Mouse (Mus musculus) kidney, embryonic 16.5 days (tissue): ENCODE data around the gene Mtmr11. TPM values are rescaled to one million over a fixed set of nuclear protein-coding genes. Genes with fewer than 3 reads are reported as not detected.
A peak's percentile ranks its signal among the peaks of the same experiment; 100 is the strongest.
"Not testable (repeated sequence)": the region's sequence is repeated elsewhere in the genome, so short reads cannot be mapped to it uniquely, and the experiment has no call there.

Source experiments
- ATAC-seq: fragments of 200-750 bp; cut with Nextera tagmentation; 2 replicates; pipeline ENCODE4 v1.8.0; 2017; ENCODE audit warnings: moderate TSS enrichment; ENCODE audit not compliant: low FRiP score, low TSS enrichment
- H3K27ac ChIP-seq: fragments of 300-500 bp; sonication (generic); 2 replicates; pipeline ENCODE4 v1.5.1; 2014; ENCODE audit warnings: low read length
- H3K27me3 ChIP-seq: fragments of 300-500 bp; sonication (generic); 2 replicates; pipeline ENCODE4 v1.6.1; 2014; ENCODE audit warnings: low read length, control low read depth, mixed read lengths; ENCODE audit not compliant: insufficient read depth
- H3K36me3 ChIP-seq: fragments of 300-500 bp; sonication (generic); 2 replicates; pipeline ENCODE4 v1.6.1; 2014; ENCODE audit warnings: low read length, control low read depth, mixed read lengths; ENCODE audit not compliant: insufficient read depth
- H3K4me1 ChIP-seq: fragments of 300-500 bp; sonication (generic); 2 replicates; pipeline ENCODE4 v1.6.1; 2014; ENCODE audit warnings: low read length, control low read depth, mixed read lengths; ENCODE audit not compliant: insufficient read depth
- H3K4me2 ChIP-seq: fragments of 300-500 bp; sonication (generic); replicated peaks from 2 replicates; pipeline ENCODE4 v1.6.1; 2014; ENCODE audit warnings: low read depth, low read length
- H3K4me3 ChIP-seq: fragments of 300-500 bp; sonication (generic); 2 replicates; pipeline ENCODE4 v1.5.1; 2014; ENCODE audit warnings: mild to moderate bottlenecking, low read length
- H3K9ac ChIP-seq: fragments of 300-500 bp; sonication (generic); replicated peaks from 2 replicates; pipeline ENCODE4 v1.6.1; 2014; ENCODE audit warnings: low read length
- H3K9me3 ChIP-seq: fragments of 300-500 bp; sonication (generic); 2 replicates; pipeline ENCODE4 v1.6.1; 2016; ENCODE audit warnings: low read length, control low read depth
- WGBS: fragments of 180-500 bp; shearing (Covaris S2); extraction: QIAGEN DNeasy Blood & Tissue Kit; methylation state at CpG from one replicate; pipeline ENCODE4 v1.1.7; 2014; 5-methylcytosine and 5-hydroxymethylcytosine counted together
- polyA plus RNA-seq: library from polyadenylated mRNA; unstranded; fragments of >200 nt; fragmentation: Nextera tagmentation; extraction: Ambion mirVana; gene quantifications from 2 replicates; pipeline ENCODE4 v1.2.1, GENCODE M21; 2015

The Mtmr11 gene
- polyA plus RNA-seq, 1 experiment from 2014 or later = 30.8 TPM

GRCm38 (mm10) chr3:96170276-96170675 is 8.5 kb downstream of the Mtmr11 start:
- Histone ChIP-seq H3K27ac (peak overlapping the region; percentile 98), H3K9ac (0 out of 2 replicates have a peak overlapping the region, but pooled peaks have one; percentile 10), H3K4me1 (peaks cover 27% of the 10 kb centered on the region), H3K36me3 (peaks cover 21% of the 10 kb centered on the region), H3K9me3 (no peaks in the 10 kb centered on the region), H3K4me2 (no peak overlapping the region), H3K4me3 (no peak overlapping the region), H3K27me3 (no peaks in the 10 kb centered on the region)
- WGBS = 92% methylated on average over 4 of the region's 4 CpGs
- ATAC-seq = no peak

GRCm38 (mm10) chr3:96170976-96171545 is 9.3 kb downstream of the Mtmr11 start:
- peaks cover 27% of the 10 kb centered on the region for H3K36me3 ChIP-seq
- 56% methylated on average over 10 of the region's 10 CpGs for WGBS

GRCm38 (mm10) chr3:96171583-96172196 is 9.9 kb downstream of the Mtmr11 start:
- peaks cover 27% of the 10 kb centered on the region for H3K4me1 ChIP-seq
- peak overlapping the region; percentile 89 for H3K4me3 ChIP-seq
- H3K36me3 ChIP-seq = peaks cover 34% of the 10 kb centered on the region
- H3K27me3 ChIP-seq = no peaks in the 10 kb centered on the region
- ATAC-seq = peak; percentile 14
- H3K4me2 ChIP-seq = peak overlapping the region; percentile 75
- H3K9me3 ChIP-seq = no peaks in the 10 kb centered on the region
- H3K27ac ChIP-seq = peak overlapping the region; percentile 98
- H3K9ac ChIP-seq = peak overlapping the region; percentile 93
- 13% methylated on average over 18 of the region's 18 CpGs for whole genome bisulfite sequencing

More at GRCm38 (mm10) chr3:96170976-96171545, 9.3 kb downstream of the Mtmr11 start:
- H3K4me2 ChIP-seq = peak overlapping the region; percentile 75
- H3K4me3 ChIP-seq = peak overlapping the region; percentile 89
- H3K4me1 ChIP-seq = peaks cover 27% of the 10 kb centered on the region
- no peaks in the 10 kb centered on the region for H3K9me3 ChIP-seq
- peak overlapping the region; percentile 98 for H3K27ac ChIP-seq
- no peaks in the 10 kb centered on the region for H3K27me3 ChIP-seq
- H3K9ac ChIP-seq = peak overlapping the region; percentile 93
- no peak for ATAC-seq

- WGBS = under 1% methylated on average over 58 of the region's 58 CpGs
- Histone ChIP-seq H3K36me3 (peaks cover 37% of the 10 kb centered on the region), H3K27ac (peak within 1 kb of the TSS; percentile 98), H3K9ac (peak within 1 kb of the TSS; percentile 93), H3K4me2 (peak within 1 kb of the TSS; percentile 93), H3K4me1 (peaks cover 27% of the 10 kb centered on the region), H3K9me3 (no peaks in the 10 kb centered on the region), H3K4me3 (peak within 1 kb of the TSS; percentile 89), H3K27me3 (no peaks in the 10 kb centered on the region)
- ATAC-seq = peak; percentile 93
Observed at GRCm38 (mm10) chr3:96172197-96173178, 10.7 kb downstream of the Mtmr11 start, which contains the start of gene Sf3b4. Gene Sf3b4 (plus strand): TSS chr3:96172332.

- Histone ChIP-seq H3K4me3 (peak overlapping the region; percentile 89), H3K9me3 (no peaks in the 10 kb centered on the region), H3K36me3 (peaks cover 43% of the 10 kb centered on the region), H3K9ac (peak overlapping the region; percentile 93), H3K27ac (0 out of 2 replicates have a peak overlapping the region, but pooled peaks have one; percentile 98), H3K4me1 (peaks cover 27% of the 10 kb centered on the region), H3K4me2 (peak overlapping the region; percentile 93), H3K27me3 (no peaks in the 10 kb centered on the region)
- 36% methylated on average over 7 of the region's 7 CpGs for WGBS
- no peak for ATAC-seq
Observed at GRCm38 (mm10) chr3:96173185-96173584, 11.4 kb downstream of the Mtmr11 start.

GRCm38 (mm10) chr3:96174042-96174441 is 12.2 kb downstream of the Mtmr11 start:
- H3K4me3 ChIP-seq, H3K4me2 ChIP-seq, H3K9ac ChIP-seq, ATAC-seq, H3K9me3 ChIP-seq, H3K27ac ChIP-seq, H3K27me3 ChIP-seq: not testable (repeated sequence)
- WGBS = 91% methylated on average over 4 of the region's 4 CpGs
- Histone ChIP-seq H3K36me3 (peaks cover 44% of the 10 kb centered on the region), H3K4me1 (peaks cover 27% of the 10 kb centered on the region)

- H3K27ac ChIP-seq = no peak overlapping the region
- 95% methylated on average over 6 of the region's 6 CpGs for WGBS
- H3K9me3 ChIP-seq = no peaks in the 10 kb centered on the region
- H3K4me1 ChIP-seq = peaks cover 26% of the 10 kb centered on the region
- H3K36me3 ChIP-seq = peaks cover 44% of the 10 kb centered on the region
- no peak overlapping the region for H3K4me3 ChIP-seq
- H3K9ac ChIP-seq = no peak overlapping the region
- no peaks in the 10 kb centered on the region for H3K27me3 ChIP-seq
- H3K4me2 ChIP-seq = no peak overlapping the region
- ATAC-seq = no peak
Observed at GRCm38 (mm10) chr3:96175251-96175650, 13.4 kb downstream of the Mtmr11 start.

- Histone ChIP-seq H3K4me1 (peaks cover 30% of the 10 kb centered on the region), H3K36me3 (peaks cover 44% of the 10 kb centered on the region), H3K4me3 (no peak overlapping the region), H3K9ac (no peak overlapping the region), H3K4me2 (no peak overlapping the region), H3K27ac (no peak overlapping the region), H3K27me3 (no peaks in the 10 kb centered on the region), H3K9me3 (no peaks in the 10 kb centered on the region)
- no peak for ATAC-seq
- WGBS = 97% methylated on average over 4 of the region's 4 CpGs
Observed at GRCm38 (mm10) chr3:96178427-96178826, 16.6 kb downstream of the Mtmr11 start.

GRCm38 (mm10) chr3:96178902-96179301 is 17.1 kb downstream of the Mtmr11 start:
- Histone ChIP-seq H3K36me3 (peaks cover 44% of the 10 kb centered on the region), H3K4me2 (no peak overlapping the region), H3K4me3 (no peak overlapping the region), H3K27me3 (no peaks in the 10 kb centered on the region), H3K27ac (no peak overlapping the region), H3K9me3 (no peaks in the 10 kb centered on the region), H3K9ac (no peak overlapping the region), H3K4me1 (peaks cover 27% of the 10 kb centered on the region)
- ATAC-seq = no peak
- 85% methylated on average over 2 of the region's 2 CpGs for WGBS
